Mouse (Mus musculus) G1E (cell line): ENCODE results near the gene Car14. TPM values are rescaled to one million over a fixed set of nuclear protein-coding genes. Genes with fewer than 3 reads are reported as not detected.
"Not testable (repeated sequence)": the region's sequence is repeated elsewhere in the genome, so short reads cannot be mapped to it uniquely, and the experiment has no call there.

Experiments used
- ATAC-seq: 2 replicates; pipeline ENCODE4 v1.8.0; 2016; ENCODE audit warnings: mild to moderate bottlenecking; ENCODE audit not compliant: insufficient number of reproducible peaks, poor library complexity, low FRiP score, severe bottlenecking; ENCODE audit errors: extremely low read depth
- DNase-seq: peaks from one replicate; pipeline ENCODE4 v3.0.0; 2012; ENCODE audit warnings: low spot score
- H3K27me3 ChIP-seq: 2 replicates; pipeline ENCODE4 v1.6.1; 2012; ENCODE audit warnings: mild to moderate bottlenecking, low read length, inconsistent platforms; ENCODE audit not compliant: insufficient read depth
- H3K36me3 ChIP-seq: replicated peaks from 2 replicates; pipeline ENCODE3; 2012; ENCODE audit warnings: mild to moderate bottlenecking, inconsistent platforms
- H3K4me1 ChIP-seq: 2 replicates; pipeline ENCODE4 v1.6.1; 2012; ENCODE audit warnings: low read depth, low read length, inconsistent platforms, mixed read lengths; ENCODE audit not compliant: insufficient read depth
- H3K4me3 ChIP-seq: 2 replicates; pipeline ENCODE4 v1.5.1; 2012; ENCODE audit warnings: low read depth, mild to moderate bottlenecking, inconsistent platforms, low read length, moderate library complexity, mixed read lengths
- H3K9me3 ChIP-seq: replicated peaks from 2 replicates; pipeline ENCODE4 v1.6.1; 2012; ENCODE audit warnings: inconsistent platforms
- CTCF ChIP-seq: IDR thresholded peaks from 2 replicates; pipeline ENCODE4 v1.5.1; 2012; ENCODE audit warnings: low read depth, low read length, inconsistent platforms, mixed read lengths
- GATA1 ChIP-seq: IDR thresholded peaks from 2 replicates; pipeline ENCODE4 v1.6.1; 2012; ENCODE audit warnings: borderline replicate concordance, low read length, inconsistent platforms, mixed read lengths
- GATA2 ChIP-seq: IDR thresholded peaks from 2 replicates; pipeline ENCODE4 v1.6.1; 2012; ENCODE audit warnings: low read depth, low read length, inconsistent platforms, borderline replicate concordance
- POLR2AphosphoS5 ChIP-seq: IDR thresholded peaks from 2 replicates; pipeline ENCODE4 v1.6.1; 2012; ENCODE audit warnings: low read depth, low read length, inconsistent platforms; ENCODE audit not compliant: insufficient replicate concordance
- TAL1 ChIP-seq: conservative IDR thresholded peaks from 2 replicates; pipeline ENCODE4 v1.6.1; 2012; ENCODE audit warnings: low read depth, low read length, inconsistent platforms, mixed read lengths
- polyA plus RNA-seq: library from polyadenylated mRNA; stranded (reverse); fragments of >175 nt; gene quantifications from 2 replicates; pipeline ENCODE4 v1.2.3, GENCODE M21; 2012
- total RNA-seq, 2 experiments: library from RNA; stranded (forward) in 1 of 2; stranded (reverse) in 1 of 2; fragments of 200-1000 nt in 1 of 2; fragments of >200 nt in 1 of 2; fragmentation: Nextera tagmentation in 1 of 2; gene quantifications; 2 replicates each; pipeline ENCODE4 v1.2.3; 2014 to 2017

Car14 gene
- total and polyA plus RNA-seq, 3 experiments = 0.11 TPM; not detected in 2

GRCm38 (mm10) chr3:95902373-95902625 lies 2.2 kb downstream of the Car14 start:
- peaks cover 38% of the 10 kb centered on the region for H3K4me1 ChIP-seq

GRCm38 (mm10) chr3:95901616-95902372 lies 2.7 kb downstream of the Car14 start:
- Histone ChIP-seq H3K4me3 (no peak overlapping the region), H3K9me3 (no peaks in the 10 kb centered on the region), H3K4me1 (peaks cover 32% of the 10 kb centered on the region), H3K36me3 (peaks cover 20% of the 10 kb centered on the region), H3K27me3 (peaks cover 55% of the 10 kb centered on the region)
- ATAC-seq = no peak
- no peak for TF ChIP-seq POLR2AphosphoS5
- no peak for TF ChIP-seq TAL1
- TF ChIP-seq GATA1 = no peak
- TF ChIP-seq CTCF = no peak
- no peak for TF ChIP-seq GATA2
- no peak for DNase-seq

More at GRCm38 (mm10) chr3:95902373-95902625, 2.2 kb downstream of the Car14 start:
- TF ChIP-seq TAL1 = no peak
- no peak for TF ChIP-seq CTCF
- no peak for TF ChIP-seq POLR2AphosphoS5
- no peak for TF ChIP-seq GATA1
- no peak for TF ChIP-seq GATA2
- DNase-seq (no peak), ATAC-seq (no peak)
- H3K4me3 ChIP-seq = no peak overlapping the region
- peaks cover 55% of the 10 kb centered on the region for H3K27me3 ChIP-seq
- H3K9me3 ChIP-seq = no peaks in the 10 kb centered on the region
- H3K36me3 ChIP-seq = peaks cover 20% of the 10 kb centered on the region

GRCm38 (mm10) chr3:95899800-95900524 lies 4.5 kb downstream of the Car14 start:
- H3K4me3 ChIP-seq = no peak overlapping the region
- peaks cover 26% of the 10 kb centered on the region for H3K4me1 ChIP-seq
- H3K36me3 ChIP-seq = peaks cover 31% of the 10 kb centered on the region
- H3K27me3 ChIP-seq = peaks cover 46% of the 10 kb centered on the region
- TF ChIP-seq GATA2 = no peak
- no peak for TF ChIP-seq TAL1
- TF ChIP-seq POLR2AphosphoS5 = no peak
- DNase-seq (no peak), ATAC-seq (no peak)
- H3K9me3 ChIP-seq = no peaks in the 10 kb centered on the region

- Histone ChIP-seq H3K36me3 (peaks cover 32% of the 10 kb centered on the region), H3K4me3 (peak overlapping the region; percentile 41; the same call in 1 of the 2 replicates), H3K4me1 (peaks cover 41% of the 10 kb centered on the region)
- not testable (repeated sequence) for H3K27me3 ChIP-seq, ATAC-seq, H3K9me3 ChIP-seq, DNase-seq
Observed at GRCm38 (mm10) chr3:95895501-95895900, 9.0 kb downstream of the Car14 start.

- Histone ChIP-seq H3K4me1 (peaks cover 41% of the 10 kb centered on the region), H3K9me3 (no peaks in the 10 kb centered on the region), H3K36me3 (peaks cover 35% of the 10 kb centered on the region), H3K4me3 (peak overlapping the region; percentile 77), H3K27me3 (no peaks in the 10 kb centered on the region)
- no peak for TF ChIP-seq CTCF
- DNase-seq (no peak), ATAC-seq (no peak)
Observed at GRCm38 (mm10) chr3:95894317-95895160, 10.0 kb downstream of the Car14 start.

GRCm38 (mm10) chr3:95893606-95894316 lies 10.7 kb downstream of the Car14 start, which contains the start of gene Aph1a:
TSS of gene Aph1a (plus strand) at chr3:95893969.
- ATAC-seq (peak; percentile 99), DNase-seq (peak; percentile 99)
- H3K4me3 ChIP-seq = peak within 1 kb of the TSS; percentile 77
- H3K27me3 ChIP-seq, H3K9me3 ChIP-seq: not testable (repeated sequence)
- H3K4me1 ChIP-seq = peaks cover 40% of the 10 kb centered on the region
- peaks cover 30% of the 10 kb centered on the region for H3K36me3 ChIP-seq
